15 mouse cellular contexts compared by ENCODE assay signal in genomic region chr17:64141856-64142255, GRCm38 (mm10).
A peak's percentile ranks its signal among the peaks of the same experiment; 100 is the strongest.
DNase-seq lines count a peak whose midpoint lies in the region; ATAC-seq and TF ChIP-seq lines count a peak whose summit lies in the region.
"Had no signal": no experiment of that assay in that cellular context is flagged by ENCODE, and none has a peak within 500 bp of the region (broad histone marks: within the 10 kb centered on the region; RNA-seq: fewer than 3 reads in every experiment).

No protein-coding gene starts in this region.

- H3K9me3 ChIP-seq in forebrain, embryonic 14.5 days (replicated peaks; ENCODE audit: control insufficient read depth, low read length) = no peaks in the 10 kb centered on the region
- no peaks in the 10 kb centered on the region for H3K9me3 ChIP-seq in forebrain, embryonic 10.5 days
- no peaks in the 10 kb centered on the region for H3K9me3 ChIP-seq in heart, postnatal 0 days (replicated peaks; ENCODE audit: control insufficient read depth, low read length)
- H3K9me3 ChIP-seq: hindbrain, embryonic 15.5 days; liver, embryonic 15.5 days had no signal

- no peak for DNase-seq in forebrain, embryonic 14.5 days (ENCODE audit: low spot score)
- DNase-seq in forebrain, embryonic 10.5 days (ENCODE audit: extremely low spot score, low spot score) = no peak
- peak; percentile 52 for DNase-seq in retina, postnatal 1 day
- DNase-seq in retina, embryonic 14.5 days (ENCODE audit: low spot score) = no peak
- DNase-seq in heart, postnatal 0 days (ENCODE audit: low spot score) = peak; percentile 74
- DNase-seq in cerebellum, postnatal 4 days (ENCODE audit: low spot score in 2 of 2) = no peak
- no peak for DNase-seq in left cerebral cortex, adult 9 months (ENCODE audit: low spot score in 2 of 2)
- no peak for DNase-seq in adrenal gland, adult 18-20 months (ENCODE audit: low spot score in 2 of 2)
- DNase-seq: adrenal gland, postnatal 36 days; cerebellum, adult 11-12 months; left cerebral cortex, postnatal 4 days; lung, postnatal 4 days; thymus, adult 2 months had no signal

- peak; percentile 74 for TF ChIP-seq EP300 in heart, postnatal 0 days (IDR thresholded peaks at IDR 0.05; ENCODE audit: low read depth)

- H3K4me3 ChIP-seq in forebrain, embryonic 14.5 days (ENCODE audit: low read depth, low read length) = no peak overlapping the region
- H3K4me3 ChIP-seq in forebrain, embryonic 10.5 days = no peak overlapping the region
- no peak overlapping the region for H3K4me3 ChIP-seq in heart, postnatal 0 days (ENCODE audit: low read depth, low read length)
- H3K4me3 ChIP-seq: hindbrain, embryonic 15.5 days; liver, embryonic 15.5 days had no signal

- H3K4me1 ChIP-seq in forebrain, embryonic 14.5 days (ENCODE audit: control insufficient read depth, insufficient read depth, low read length) = peaks cover 2% of the 10 kb centered on the region; the same call in 1 of the 2 replicates
- H3K4me1 ChIP-seq in forebrain, embryonic 10.5 days = no peaks in the 10 kb centered on the region
- peaks cover 12% of the 10 kb centered on the region; the same call in 1 of the 2 replicates for H3K4me1 ChIP-seq in heart, postnatal 0 days (ENCODE audit: control insufficient read depth, insufficient read depth)
- H3K4me1 ChIP-seq: liver, embryonic 15.5 days had no signal

- 0 out of 2 replicates have a peak overlapping the region, but pooled peaks have one; percentile 24 for H3K27ac ChIP-seq in forebrain, embryonic 14.5 days (ENCODE audit: low read depth, low read length)
- H3K27ac ChIP-seq in forebrain, embryonic 10.5 days = no peak overlapping the region
- H3K27ac ChIP-seq in heart, postnatal 0 days (ENCODE audit: low read depth) = peak overlapping the region; percentile 58
- H3K27ac ChIP-seq: hindbrain, embryonic 15.5 days; liver, embryonic 15.5 days had no signal

- peaks cover 10% of the 10 kb centered on the region; the same call in 1 of the 2 replicates for H3K36me3 ChIP-seq in forebrain, embryonic 14.5 days (ENCODE audit: control insufficient read depth, insufficient read depth, low read length)
- peaks cover 14% of the 10 kb centered on the region; the same call in 1 of the 2 replicates for H3K36me3 ChIP-seq in forebrain, embryonic 10.5 days (replicated peaks)
- H3K36me3 ChIP-seq in heart, postnatal 0 days (replicated peaks; ENCODE audit: control insufficient read depth, insufficient read depth, low read length) = peaks cover 13% of the 10 kb centered on the region
- H3K36me3 ChIP-seq: hindbrain, embryonic 15.5 days had no signal

- H3K9ac ChIP-seq in forebrain, embryonic 14.5 days (ENCODE audit: low read length) = no peak overlapping the region
- no peak overlapping the region for H3K9ac ChIP-seq in heart, postnatal 0 days (replicated peaks; ENCODE audit: low read depth, low read length)
- H3K9ac ChIP-seq: hindbrain, embryonic 15.5 days; liver, embryonic 15.5 days had no signal

- 86% methylated on average over 9 of the region's 9 CpGs for WGBS in forebrain, embryonic 14.5 days
- 92% methylated on average over 9 of the region's 9 CpGs for WGBS in forebrain, embryonic 10.5 days
- WGBS in heart, postnatal 0 days = 20% methylated on average over 9 of the region's 9 CpGs

- no peak for TF ChIP-seq CTCF in heart, postnatal 0 days (IDR thresholded peaks at IDR 0.05; ENCODE audit: low read depth)

- H3K27me3 ChIP-seq in forebrain, embryonic 14.5 days (replicated peaks; ENCODE audit: control insufficient read depth, insufficient read depth, low read length) = no peaks in the 10 kb centered on the region
- no peaks in the 10 kb centered on the region for H3K27me3 ChIP-seq in forebrain, embryonic 10.5 days (ENCODE audit: poor library complexity, severe bottlenecking)
- no peaks in the 10 kb centered on the region for H3K27me3 ChIP-seq in heart, postnatal 0 days (ENCODE audit: control insufficient read depth, insufficient read depth, low read length)
- H3K27me3 ChIP-seq: hindbrain, embryonic 15.5 days; liver, embryonic 15.5 days had no signal

- H3K4me2 ChIP-seq in forebrain, embryonic 14.5 days (ENCODE audit: low read length) = no peak overlapping the region
- no peak overlapping the region for H3K4me2 ChIP-seq in heart, postnatal 0 days (ENCODE audit: low read depth, low read length)
- H3K4me2 ChIP-seq: hindbrain, embryonic 15.5 days; liver, embryonic 15.5 days had no signal

- ATAC-seq in forebrain, embryonic 14.5 days = no peak
- peak; percentile 86 for ATAC-seq in heart, postnatal 0 days (ENCODE audit: insufficient read depth, low read depth)

Comparison
In these comparisons a context has a peak if more than half of its experiments do, and no peak if none do; other contexts are left out.
1. DNase-seq: peak in retina, postnatal 1 day (single experiment) and heart, postnatal 0 days (single experiment); none in forebrain, embryonic 14.5 days (single experiment), forebrain, embryonic 10.5 days (single experiment), retina, embryonic 14.5 days (single experiment), cerebellum, postnatal 4 days (0 of 2), left cerebral cortex, adult 9 months (0 of 2) and adrenal gland, adult 18-20 months (0 of 2).